Mouse (Mus musculus): Measurements from ENCODE around the gene Gm136.
"Not testable (repeated sequence)": the region's sequence is repeated elsewhere in the genome, so short reads cannot be mapped to it uniquely, and the experiment has no call there.

Gm136 gene

DNA sequence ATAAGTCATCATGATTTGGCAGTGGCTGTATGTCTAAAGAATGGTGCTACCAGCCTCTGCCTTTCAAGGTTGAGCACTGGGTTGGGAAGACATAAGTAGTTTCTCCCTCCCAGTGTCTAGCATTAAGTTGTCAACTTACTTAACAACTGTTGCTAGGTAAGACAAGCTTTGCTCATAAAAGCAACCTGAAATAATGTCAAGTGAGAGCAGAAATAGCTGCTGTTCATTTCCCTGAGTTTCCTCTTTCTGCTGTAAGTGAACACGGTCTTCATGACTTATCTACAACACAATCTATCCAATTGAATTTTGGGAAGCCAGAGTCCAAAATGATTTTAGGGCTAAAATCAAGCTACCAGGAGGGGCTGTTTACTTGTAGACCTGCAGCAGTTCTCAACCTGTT is at the start of gene Gm136:
Gene Gm136, minus strand, starts transcription at position 101 of the 400 bp plus-strand sequence.
- DNase-seq (ENCODE audit: low read depth, low spot score), result no peak

DNA sequence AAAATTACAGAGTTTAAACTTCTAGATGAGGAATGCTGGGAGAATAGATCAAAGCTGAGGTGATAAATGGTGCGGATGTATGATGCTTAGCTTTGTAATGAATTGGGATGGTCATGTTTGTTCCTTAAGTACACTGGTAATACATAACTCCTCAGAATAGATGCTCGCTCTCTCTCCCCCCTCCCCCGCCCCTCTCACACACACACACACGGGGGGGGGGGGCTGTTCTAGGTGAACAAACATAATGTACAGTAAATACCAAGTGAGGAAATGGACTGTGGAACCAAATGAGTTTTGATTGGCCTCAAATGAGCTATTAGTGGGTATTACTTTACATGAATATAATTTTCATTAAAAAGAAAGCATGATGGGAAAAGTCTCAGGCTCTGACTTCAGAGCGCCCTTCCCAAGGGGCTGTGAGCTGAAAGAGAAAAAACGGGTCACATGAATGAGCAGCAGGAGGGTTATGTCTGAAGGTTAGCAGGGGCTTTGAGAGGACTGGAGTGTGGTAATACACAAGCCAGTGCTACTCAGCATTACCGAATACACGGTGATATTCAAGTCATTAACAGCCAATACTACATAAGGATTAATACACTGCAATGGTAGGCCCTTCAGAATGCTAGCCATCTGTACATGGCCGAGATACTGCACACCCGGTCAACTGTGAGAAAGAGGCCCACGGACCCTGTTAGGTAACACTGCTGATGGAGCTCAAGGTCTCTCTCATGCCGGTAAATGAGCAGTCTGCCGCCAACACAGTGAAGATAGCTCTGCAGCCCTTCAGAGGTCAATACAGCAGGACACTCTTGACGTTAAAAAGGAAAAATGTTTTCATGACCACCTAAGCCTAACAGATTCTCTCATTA is 45.3 kb upstream of the Gm136 start:
- DNase-seq (ENCODE audit: low read depth, low spot score), result no peak

DNA sequence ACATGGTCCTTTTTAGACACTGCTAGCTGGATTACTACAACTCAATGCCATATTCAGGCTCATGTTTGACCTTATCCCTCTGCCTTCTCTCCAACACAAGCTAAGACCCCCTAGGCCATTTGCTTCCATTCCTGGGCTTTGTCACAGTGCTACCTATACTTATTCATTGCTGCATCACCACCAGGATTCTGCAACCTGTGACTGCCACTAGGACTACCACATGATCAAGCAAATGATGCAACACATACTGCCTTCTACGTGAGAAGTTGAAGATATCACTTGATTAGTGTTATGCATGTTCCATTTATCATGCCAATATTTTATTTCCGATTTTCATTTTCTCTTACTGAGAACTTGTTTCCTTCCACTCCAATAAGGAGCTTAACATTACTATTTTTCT is 41.9 kb upstream of the Gm136 start:
- DNase-seq (ENCODE audit: low read depth, low spot score), result no peak

DNA sequence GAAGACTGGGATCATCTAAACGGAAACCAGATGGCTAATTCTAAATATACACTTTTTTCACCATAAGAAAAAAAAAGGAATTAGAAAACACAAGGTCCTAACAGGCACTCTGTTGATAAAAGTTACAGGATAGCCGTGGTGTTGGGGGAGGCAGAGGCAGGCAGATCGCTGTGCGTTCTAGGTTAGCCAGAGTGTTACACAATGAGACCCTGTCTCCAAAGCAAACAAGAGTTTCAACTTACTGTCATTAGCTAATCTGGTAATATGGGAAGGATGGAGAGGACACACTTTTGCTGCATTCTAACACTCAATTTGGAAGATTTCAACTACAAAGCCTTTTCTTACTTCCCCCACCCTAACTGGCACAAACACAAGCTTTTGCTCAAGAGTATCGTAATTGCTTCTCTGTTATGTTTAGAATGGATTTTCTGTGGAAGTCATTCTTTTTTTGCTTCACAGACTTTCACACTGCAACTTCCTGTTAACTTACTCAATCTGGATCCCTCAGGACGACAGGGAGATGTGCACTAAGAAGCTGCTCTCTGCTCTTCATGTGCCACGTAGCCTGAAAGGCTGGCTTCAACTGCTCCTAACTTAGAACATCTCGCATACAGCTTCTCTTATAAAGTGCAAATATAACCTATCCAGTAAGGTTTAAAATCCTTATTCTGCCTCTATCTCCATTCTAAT is 41.4 kb upstream of the Gm136 start:
- DNase-seq (ENCODE audit: low read depth, low spot score), result no peak

DNA sequence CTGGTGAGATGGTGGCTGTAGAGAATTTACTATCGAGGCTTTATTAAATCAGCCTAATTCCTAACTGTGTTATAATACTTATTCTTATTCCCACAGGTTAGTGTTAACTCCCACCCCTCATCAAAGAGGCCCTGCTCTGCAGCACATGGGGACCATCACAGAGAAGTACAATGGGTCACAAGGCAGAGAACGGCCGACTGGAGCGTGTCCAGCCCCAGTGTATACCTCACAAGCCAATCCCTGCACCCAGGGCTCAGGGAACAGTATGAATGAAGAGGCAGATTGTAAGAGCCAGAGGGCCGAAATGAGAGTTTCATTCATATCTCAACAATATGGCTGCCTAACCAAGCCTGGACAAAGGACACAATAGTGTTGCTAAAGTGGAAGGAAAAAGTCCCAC is 40.2 kb upstream of the Gm136 start:
- DNase-seq (ENCODE audit: low read depth, low spot score), result no peak

DNA sequence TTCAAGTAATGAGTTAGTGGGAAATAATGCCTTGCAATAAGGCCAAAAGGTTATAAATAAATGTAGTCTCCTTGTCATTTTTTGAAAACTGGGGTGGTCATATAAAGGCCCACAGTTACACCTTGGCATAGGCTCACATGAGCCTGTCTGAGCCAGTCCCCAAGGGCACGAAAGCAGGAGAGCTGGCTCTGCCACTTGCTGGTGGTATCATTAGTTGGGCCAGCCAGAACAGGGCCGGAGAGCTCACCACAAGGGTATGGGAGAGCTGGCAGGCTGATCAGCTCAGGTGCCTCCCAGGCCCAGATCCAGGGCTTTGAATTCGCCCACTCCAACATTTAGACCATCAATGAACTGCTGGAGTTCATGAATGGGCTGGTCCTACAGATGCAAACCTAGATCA is 30.4 kb upstream of the Gm136 start:
- DNase-seq (ENCODE audit: low read depth, low spot score), result no peak

DNA sequence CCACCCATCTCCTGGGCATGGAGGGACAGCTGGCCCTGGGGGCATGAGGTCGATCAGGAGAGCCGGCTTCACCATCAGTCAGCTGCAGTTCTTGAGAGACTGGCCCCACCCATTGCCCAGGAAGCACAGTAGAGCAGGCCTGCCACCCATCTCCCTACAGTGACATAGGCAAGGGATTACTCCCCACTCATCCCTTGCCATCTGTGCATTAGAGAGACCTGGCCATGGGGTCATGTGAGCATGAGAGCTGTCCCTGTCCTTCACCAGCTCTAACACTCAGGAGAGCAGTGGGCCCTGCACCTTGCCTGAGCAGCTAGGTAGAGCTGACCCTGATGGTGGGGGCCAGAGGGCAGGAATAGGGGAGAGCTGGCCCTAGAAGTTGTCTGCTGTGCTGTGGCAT is 29.6 kb upstream of the Gm136 start:
- no peak for DNase-seq (ENCODE audit: low read depth, low spot score)

DNA sequence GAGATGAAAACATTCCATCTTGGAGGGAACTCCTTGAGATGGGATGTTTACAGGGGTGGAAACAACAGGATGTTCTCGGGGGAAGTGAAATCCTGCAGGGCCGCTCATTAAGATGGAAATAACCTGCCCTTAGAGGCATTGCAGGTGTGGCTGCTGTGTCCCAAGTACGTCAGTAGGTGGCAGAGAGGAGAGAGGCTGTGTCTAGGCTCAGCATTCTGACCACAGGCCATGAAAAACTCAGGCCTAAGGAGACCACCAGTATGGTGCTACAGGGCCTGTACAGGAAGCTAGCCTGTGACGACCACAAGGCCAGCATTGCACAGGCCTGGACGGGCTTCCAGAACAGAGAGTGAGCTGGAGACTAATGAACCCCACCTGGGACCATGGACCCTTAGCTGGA is 28.8 kb upstream of the Gm136 start:
- DNase-seq (ENCODE audit: low read depth, low spot score), result peak; percentile 92

DNA sequence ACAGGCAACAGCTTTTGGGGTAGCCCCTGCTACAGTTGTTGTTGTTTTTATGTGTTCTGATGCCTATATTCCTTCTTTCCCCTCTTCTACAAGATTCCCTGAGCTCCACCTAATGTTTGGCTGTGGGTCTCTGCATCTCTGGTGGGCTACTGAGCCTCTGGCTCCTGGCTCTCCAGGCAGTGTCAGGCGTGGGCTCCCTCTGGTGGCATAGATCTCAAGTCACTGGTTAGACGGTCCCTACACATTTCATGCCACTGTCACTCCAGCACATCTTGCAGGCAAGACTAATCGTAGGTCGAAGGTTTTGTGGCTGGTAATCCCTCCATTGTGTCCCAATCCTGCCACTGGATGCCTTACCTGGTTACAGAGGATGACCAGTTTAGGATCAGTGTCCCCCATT is 26.7 kb upstream of the Gm136 start:
- peak; percentile 83 for DNase-seq (ENCODE audit: low read depth, low spot score)

DNA sequence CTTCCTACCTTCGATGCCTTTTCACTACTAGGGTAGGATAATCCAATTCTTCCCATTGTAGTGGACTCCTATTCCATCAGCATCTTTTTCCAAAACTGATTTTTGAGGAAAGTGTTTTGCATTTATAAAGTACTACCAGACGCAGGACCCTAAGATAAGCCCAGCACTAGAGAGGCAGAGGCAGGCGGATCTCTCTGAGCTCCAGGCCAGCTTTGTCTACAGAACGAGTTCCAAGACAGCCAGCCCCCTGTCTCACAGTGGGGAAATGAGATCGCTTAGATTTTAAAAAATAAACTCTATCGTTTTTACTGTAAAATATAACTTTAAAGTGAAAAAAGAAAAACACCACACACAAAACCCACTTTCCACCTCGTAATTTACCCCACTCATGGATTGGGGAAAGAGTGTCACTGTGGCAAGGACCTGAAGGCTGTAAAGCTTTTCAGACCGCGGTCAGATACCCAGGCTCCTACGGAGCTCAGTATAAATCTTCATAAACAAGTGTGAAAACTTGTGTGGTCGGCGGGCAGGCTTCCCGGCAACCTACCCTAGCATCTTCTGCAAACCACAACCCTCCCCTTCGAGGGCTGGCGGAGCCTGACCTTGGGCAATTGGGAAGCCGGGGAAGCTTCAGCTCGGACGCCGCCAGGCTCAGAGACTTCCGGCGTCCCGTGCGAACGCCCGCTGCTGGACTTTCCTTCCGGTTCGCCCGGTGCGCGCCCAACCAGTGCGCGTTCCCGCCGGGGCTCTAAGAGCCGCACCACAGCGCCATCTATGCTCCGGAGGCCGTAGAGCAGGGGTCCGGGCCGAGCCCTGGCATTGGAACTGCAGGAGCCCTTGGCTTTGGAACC is 21.8 kb upstream of the Gm136 start, which contains the start of gene Smim8:
Gene Smim8, minus strand, starts transcription at position 747 of the 851 bp plus-strand sequence.
- DNase-seq (ENCODE audit: low read depth, low spot score), result peak; percentile 93

DNA sequence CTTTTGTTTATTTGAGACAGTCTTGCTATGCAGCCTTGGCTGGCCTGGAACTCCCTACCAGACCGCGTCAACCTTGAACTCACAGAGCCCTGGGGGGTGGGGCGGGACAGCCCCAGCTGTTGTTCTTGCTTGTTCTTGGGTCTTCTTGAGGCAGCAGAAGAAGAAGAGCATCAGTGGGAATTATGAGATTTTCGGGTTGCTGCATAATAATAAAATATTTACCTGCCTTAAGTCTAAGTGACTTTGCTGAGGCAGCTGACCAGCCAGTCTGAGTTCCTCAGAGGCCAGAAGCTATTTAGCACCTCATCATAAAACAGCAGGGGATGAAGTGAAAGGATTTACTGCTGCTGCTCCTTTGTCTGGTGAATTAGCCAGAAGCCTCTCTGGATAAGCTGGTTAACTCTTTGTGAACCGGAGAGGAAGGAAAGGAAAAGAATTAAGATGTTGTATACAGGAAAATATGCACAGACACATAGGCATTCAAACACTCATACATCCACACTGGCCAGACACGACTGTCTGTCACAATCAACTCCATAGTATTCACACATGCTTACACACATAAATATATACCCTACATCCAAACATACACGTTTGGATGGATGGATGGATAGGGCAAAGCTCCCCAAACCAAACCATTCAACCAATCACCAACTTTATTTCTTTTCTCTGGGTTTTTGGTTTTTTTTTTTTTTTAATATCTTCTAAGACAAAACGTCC is 15.7 kb upstream of the Gm136 start:
- peak; percentile 94 for DNase-seq (ENCODE audit: low read depth, low spot score)

DNA sequence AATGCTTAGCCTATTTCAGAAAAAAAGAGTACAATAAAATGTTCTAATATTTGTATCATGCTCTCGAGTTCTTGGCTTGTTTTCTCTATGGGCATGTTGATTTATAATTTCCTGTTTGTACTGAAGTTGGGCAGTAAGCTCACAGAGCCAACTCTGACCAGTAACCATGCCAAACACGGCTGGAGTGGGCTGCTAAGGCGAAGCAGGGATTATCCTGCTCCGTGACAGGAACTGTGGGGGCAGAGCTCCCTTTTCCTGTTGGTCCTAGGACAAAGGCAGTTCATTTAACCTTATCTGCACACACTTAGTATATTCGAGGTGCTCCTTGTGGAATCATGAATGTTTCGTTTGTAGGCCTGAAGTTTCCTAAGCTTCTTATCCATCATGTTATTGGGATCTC is 6.8 kb downstream of the Gm136 start:
- no peak for DNase-seq (ENCODE audit: low read depth, low spot score)

DNA sequence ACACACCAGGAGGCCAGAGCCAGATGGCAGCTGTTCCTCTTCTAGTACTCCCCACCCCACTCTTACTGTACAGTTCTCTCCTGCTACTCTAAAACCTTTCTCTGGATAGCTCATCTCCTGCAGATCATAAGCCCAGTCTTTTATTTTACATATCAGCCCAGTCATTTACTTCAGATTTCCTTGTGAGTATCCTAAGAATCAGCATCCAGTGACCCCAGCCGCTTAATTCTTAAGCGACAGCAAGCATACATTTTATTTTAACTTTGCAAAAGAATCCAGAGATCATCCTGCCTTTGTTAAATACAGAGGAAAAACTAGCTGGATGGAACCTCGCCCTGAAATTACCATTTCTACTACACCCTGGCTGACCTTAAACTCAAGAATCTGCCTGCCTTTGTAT is 21.6 kb downstream of the Gm136 start:
- DNase-seq (ENCODE audit: low read depth, low spot score), result peak; percentile 67

DNA sequence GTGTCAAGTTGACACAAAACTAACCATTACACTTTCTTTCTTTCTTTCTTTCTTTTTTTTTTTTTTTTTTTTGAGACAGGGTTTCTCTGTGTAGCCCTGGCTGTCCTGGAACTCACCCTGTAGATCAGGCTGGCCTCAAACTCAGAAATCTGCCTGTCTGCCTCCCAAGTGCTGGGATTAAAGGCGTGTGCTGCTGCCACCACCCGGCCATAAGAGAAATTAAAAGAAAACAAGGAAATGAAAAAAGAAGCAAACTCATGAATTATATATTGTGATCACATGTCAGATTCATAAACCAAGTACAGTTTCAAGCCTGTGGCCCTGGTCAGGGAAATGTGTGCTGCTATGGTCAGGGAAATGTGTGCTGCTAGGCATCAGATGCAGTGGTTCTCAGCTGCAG is 22.6 kb downstream of the Gm136 start:
- not testable (repeated sequence) for DNase-seq (ENCODE audit: low read depth, low spot score)

DNA sequence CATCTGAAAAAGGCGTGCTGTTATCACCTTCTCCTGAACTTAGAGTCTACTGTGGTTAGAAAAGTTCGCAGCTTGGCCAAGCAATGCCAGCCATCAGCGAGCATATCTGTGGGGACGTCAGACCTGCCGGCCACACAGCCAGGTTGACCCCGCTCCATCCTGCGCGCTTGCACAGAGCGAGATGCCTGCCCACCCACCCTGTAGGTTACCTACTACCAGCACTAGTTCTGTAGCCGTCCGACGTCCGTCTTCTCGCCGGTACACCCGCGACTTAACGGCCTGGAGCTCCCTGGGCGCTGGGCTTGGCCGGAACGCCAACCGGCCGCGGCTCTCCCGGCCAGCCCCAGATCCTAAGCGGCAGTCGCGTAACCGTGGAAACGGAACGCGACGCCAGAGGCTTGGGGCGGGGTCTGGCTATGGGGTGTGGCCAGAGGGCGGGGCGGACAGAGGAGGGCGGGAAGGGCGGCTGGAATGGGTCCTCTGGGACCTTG is 26.2 kb downstream of the Gm136 start, which contains the start of gene Cfap206:
Gene Cfap206, minus strand, starts transcription at position 356 of the 491 bp plus-strand sequence.
- peak; percentile 72 for DNase-seq (ENCODE audit: low read depth, low spot score)

DNA sequence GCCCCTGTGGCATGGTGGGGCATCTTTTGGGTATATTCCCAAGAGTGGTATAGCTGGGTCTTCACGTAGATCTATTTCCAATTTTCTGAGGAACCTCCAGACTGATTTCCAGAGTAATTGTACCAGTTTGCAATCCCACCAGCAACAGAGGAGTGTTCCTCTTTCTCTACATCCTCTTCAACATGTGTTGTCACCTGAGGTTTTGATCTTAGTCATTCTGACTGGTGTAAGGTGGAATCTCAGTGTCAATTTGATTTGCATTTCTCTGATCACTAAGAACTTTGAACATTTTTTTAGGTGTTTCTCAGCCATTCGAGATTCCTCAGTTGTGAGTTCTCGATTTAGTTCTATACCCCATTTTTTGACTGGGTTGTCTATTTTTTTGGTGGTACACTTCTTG is 30.4 kb downstream of the Gm136 start:
- not testable (repeated sequence) for DNase-seq (ENCODE audit: low read depth, low spot score)

DNA sequence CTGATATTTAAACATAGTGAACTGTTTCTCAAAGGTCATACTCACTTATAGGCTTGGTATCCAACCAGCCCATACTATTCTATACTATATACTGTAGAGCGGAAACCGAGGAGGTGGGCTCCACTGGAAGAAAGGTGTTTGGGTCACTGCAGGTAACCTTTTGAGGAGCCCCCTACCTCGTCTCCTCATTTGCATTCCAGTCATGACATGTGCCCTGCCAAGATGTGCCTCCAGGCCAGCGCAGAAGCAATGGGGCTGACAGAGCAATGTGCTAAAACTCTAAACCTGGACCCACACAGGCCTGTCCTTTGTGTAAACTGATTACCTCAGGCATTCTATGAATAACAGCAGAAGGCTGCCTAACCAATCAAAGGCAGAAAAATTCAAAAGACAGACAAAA is 31.8 kb downstream of the Gm136 start:
- DNase-seq (ENCODE audit: low read depth, low spot score), result no peak

DNA sequence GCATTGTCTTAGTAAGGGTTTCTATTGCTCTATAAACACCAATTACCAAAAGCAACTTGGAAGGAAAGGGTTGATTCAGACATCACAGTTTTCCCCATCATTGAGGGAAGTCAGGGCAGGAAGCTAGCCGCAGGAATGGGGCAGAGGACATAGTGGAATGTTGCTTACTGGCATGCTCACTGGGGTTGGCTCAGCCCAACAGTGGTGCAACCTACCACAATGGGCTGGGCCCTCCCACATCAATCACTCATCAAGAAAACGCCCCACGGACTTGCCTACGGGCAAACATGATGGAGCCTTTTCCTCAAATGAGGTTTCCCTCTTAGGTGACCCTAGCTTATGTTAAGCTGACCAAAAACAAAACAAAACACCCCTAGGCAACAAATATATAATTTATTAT is 32.9 kb downstream of the Gm136 start:
- DNase-seq (ENCODE audit: low read depth, low spot score), result peak; percentile 32

DNA sequence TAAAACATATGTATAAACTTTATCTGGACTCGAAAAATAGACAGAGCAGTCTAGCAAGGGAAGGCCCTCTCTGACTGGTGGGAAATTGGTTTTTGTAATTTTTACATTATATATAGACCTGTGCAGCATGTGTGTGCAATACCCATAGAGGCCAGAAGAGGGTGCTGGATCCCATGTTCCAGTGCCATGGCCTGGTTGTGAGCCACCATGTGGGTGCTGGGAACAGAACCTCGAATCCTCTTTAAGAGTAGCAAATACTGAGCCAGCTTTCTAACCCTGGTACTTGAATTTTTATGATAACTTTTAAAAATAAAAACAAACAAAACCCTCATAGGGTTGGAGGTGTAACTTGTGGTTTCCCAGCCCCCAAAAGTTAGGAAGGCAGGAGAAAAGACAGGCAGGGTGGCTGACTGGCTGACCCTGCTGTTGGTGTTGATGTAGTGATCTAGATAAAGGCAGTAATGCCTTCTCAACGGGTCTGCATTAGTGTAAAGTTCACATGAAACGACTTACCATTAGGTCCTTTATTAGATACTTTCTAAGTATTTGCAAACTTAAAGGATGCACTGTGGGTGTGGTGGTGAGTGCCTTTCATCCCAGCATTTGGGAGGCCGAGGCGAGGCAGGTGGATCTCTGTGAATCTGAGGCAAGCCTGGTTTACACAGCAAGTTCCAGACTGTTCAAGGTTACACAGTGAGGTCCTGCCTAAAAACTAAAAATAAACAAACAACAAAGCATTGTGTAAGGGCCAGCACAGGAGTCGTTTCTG is 35.8 kb downstream of the Gm136 start:
- peak; percentile 52 for DNase-seq (ENCODE audit: low read depth, low spot score)

DNA sequence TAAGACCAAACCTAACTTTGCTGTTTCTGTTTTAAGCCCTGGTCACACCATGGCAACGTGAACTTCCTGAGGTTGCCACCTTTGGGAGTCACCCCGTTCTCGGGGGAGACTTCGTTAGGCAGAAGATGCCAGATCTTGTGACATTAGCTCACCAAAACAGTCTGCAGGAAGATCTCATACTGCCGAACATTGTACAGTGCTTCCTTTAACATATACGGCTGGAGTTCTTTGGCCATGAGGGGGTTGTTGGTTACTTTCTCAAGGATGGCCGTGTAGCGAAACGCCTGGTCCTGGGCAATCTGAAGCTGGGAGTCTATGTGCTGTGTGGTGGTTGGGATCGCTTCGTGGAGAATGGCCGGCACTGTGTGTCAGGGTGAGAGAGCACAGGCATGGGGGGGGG is 36.6 kb downstream of the Gm136 start:
- no peak for DNase-seq (ENCODE audit: low read depth, low spot score)

Data from ES-CJ7 (cell line).